Mouse (Mus musculus) monocyte, adult 2 months (primary cell): ENCODE measurements around the gene Mpig6b.

ENCODE experiments used
- DNase-seq, 2 experiments: peaks; one replicate each; pipeline ENCODE4 v3.0.0; 2022; ENCODE audit warnings: low spot score in 2 of 2, low read depth in 1 of 2

The Mpig6b gene

DNA sequence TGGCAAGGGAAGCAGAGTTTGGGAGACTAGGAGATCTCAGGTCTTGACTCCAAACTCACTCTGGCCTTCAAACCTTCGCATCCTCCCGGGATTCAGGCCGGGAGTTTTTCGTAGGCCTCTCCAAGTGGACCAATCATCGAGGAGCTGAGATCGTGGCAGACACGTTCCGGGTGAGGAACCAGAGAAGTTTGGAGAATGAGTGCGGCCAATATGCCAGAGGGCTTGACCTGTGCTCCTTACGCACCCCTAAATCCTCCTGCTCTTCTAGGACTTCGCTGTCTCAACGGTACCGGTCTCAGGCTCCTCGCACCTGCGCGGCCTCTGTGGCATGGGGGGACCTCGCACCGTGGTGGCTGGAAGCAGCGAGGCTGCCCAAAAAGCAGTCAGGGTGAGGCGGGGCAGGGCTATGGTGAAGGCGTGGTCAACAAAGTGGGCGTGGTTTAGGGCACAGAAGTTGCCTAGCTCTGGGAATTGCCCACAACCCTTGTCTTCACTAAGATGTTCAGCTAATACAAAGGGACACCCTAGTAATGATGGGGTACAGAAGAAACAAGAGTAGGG is 5.2 kb downstream of the Mpig6b start:
- no peak for DNase-seq

DNA sequence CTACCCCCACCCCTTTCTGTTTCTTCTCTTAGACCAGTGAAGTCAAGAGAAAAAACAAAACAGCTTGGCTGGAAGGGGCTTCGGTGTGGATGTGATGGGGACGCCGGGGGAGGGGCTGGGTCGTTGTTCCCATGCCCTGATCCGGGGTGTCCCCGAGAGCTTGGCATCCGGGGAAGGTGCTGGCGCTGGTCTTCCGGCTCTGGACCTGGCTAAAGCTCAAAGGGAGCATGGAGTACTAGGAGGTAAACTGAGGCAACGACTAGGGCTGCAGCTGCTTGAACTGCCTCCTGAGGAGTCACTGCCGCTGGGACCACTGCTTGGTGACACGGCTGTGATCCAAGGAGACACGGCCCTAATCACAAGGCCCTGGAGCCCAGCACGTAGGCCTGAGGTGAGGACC is 5.9 kb downstream of the Mpig6b start:
- no peak for DNase-seq

GRCm38 (mm10) chr17:35058911-35059892 is 6.8 kb downstream of the Mpig6b start, which contains the start of gene Ddah2:
Gene Ddah2 (plus strand): TSS chr17:35059035.
- DNase-seq, result peak in 1 of 2 experiments; percentile 65

DNA sequence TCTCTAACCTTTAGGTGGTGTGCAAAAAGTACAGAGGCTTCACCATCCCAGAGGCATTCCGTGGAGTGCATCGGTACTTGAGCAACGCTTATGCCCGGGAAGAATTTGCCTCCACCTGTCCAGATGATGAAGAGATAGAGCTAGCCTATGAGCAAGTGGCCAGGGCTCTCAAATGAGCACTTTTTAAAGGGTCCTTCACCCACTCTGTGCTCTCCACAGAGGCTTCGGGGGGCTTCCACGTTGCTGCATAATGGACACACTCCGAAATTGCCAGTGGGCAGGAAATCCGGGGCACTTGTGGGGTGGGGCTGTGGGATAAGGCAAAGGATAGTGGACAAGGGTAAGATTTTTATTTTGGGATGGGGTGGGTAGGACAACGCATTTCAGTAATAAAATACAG is 7.7 kb downstream of the Mpig6b start:
- no peak for DNase-seq

DNA sequence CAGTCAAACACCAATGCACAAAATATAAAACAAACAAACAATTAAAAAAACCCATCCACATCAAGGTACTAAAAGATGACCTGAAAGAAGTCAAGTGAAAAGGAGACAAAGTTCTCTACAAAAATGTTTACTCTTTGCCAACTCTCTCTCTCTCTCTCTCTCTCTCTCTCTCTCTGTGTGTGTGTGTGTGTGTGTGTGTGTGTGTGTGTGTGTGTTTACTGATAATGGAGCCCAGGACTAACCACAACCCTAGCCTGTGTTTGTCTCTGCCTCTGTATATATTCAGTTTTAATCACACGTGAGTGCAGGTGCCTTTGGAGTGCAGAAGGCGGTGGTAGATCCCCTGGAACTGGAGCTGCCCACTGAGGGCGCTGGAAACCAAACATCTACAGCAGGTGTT is 8.9 kb downstream of the Mpig6b start:
- no peak for DNase-seq

DNA sequence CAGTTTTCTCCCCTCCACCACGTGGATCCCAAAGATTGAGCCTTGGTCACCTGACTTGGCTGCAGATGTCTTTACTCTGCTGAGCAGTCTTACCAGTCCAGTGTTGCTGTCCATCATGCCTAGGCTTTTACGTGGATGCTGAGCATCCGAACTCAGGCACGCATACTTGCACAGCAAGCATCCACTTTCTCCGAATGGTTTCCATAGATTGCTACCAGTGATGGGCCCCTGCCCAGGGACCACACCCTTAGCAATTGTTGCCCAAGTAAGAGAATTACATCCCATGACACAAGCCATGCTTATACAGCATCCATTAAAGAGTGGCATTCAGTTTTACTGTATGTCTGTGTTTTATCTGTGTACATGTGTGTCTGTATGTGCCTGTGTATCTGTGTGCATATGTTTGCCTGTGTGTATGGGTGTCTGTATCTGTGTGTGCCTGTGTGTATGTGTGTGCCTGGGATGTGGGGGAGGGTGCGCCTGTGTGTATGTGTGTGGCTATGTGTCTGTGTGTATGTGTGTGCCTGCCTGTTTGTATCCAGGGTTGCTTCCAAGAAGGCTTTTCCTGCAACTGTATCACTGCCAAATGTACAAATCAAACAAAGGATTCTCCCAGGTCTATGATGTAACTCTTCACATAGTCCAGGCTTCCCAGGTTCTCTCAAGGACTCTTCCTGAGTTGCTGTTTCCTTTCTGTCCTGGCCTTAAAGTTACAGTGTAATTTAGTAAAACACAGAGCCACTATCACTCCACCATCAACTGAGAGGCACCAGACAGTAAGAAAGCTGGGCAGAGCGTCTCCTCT is 10.1 kb downstream of the Mpig6b start:
- no peak for DNase-seq

DNA sequence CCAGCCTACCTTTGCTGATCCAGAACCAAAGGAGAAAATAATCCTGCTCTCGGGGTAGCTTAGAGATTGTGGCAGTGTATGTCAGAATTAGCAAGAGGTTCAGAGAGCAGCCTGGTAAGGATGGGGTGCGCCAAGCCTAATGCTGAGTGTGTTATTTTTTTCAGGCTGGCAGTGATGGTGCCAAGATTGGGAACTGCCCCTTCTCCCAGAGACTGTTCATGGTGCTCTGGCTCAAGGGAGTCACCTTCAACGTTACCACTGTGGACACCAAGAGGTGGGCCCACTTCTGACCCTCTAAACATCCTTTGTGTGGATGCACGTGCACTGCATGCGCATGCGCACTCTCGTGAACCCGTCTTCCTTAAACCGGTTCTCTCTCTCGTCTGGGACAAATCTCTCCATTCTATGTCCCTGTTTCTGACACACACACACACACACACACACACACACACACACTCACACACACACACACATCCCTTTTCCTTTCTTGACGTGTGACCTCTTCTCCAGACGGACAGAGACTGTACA is 13.6 kb downstream of the Mpig6b start:
- no peak for DNase-seq

- DNase-seq, result peak; percentile 55 to 56
Observed at GRCm38 (mm10) chr17:35051156-35052086, 14.6 kb downstream of the Mpig6b start.

GRCm38 (mm10) chr17:35050126-35050750 is 15.7 kb downstream of the Mpig6b start:
- peak in 1 of 2 experiments; percentile 55 for DNase-seq

GRCm38 (mm10) chr17:35049561-35050016 is 16.4 kb downstream of the Mpig6b start, which contains the start of gene Clic1:
Gene Clic1 (plus strand): TSS chr17:35049966.
- DNase-seq, result no peak

- no peak for DNase-seq
Observed at GRCm38 (mm10) chr17:35048932-35049440, 17.0 kb downstream of the Mpig6b start.

DNA sequence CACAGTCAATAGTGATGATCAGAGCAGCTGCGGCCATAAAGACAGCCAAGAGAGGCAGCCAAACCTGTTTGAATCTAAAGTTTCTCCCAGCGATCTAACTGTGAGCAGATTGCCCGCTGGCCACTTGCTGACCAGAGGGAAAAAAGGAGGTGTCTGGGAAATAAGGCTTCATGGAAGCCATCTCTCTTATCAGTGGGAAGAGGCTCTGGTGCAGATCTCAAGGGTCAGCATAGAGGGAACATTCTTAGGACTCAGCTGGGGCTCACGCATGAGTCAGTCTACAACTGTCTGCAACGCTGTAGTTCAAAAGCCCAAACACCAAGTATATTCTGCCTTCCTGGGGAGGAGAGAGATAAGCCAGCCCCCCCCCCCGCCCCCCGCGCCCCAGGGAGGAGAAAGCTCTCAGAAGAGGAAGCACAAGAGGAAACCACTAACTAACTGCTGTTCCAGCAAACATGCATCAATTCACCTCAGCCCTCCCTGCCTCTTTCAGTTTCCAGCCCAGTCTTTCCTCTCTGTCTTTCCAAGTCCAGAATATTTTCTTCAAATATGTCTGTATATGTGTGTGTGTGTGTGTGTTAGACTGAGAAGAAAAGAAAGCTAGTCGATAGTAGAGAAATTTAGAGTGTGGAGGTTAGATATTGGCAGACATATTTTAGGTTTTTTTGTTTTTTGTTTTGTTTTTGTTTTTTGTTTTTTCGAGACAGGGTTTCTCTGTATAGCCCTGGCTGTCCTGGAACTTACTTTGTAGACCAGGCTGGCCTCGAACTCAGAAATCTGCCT is 17.6 kb downstream of the Mpig6b start:
- DNase-seq, result no peak

GRCm38 (mm10) chr17:35047688-35048087 is 18.3 kb downstream of the Mpig6b start:
- DNase-seq, result no peak

DNA sequence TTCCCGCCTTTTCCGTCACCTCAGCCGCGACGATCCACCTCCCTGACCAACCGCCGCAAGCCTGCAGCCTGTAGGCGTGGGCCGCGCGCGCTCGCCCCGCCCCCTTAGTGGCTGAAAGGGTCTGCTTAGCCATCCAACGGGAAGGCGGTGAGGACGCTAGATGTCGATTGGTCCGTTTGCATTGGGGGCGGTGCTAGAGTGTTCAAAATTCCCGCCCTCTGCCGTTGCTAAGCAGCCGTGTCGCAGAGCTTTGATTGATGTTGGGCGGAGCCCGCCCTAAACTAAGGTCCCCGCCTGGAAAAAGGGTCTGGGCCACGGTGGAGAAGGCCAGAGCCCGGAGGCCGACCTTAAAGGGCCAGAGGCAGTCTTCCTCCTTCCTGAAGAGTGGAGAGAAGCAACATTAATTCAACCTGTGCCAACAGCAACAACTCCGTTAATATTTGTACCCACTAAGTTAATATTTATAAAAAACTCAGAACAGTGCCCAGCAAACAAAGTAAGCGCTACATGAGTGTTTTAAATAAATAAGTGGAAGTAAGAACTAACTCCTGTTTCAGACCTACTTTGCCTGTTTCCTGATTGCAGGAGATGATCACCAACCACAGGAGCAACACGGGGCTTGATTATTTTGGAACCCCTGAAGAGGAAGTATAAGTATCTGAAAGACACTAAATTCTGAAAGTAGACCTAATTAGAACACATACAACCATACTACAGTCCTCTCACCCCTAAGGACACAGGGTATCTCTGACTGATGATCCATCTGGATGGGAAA is 19.1 kb downstream of the Mpig6b start, which contains the start of gene Msh5:
Msh5 (minus strand) TSS at position 65 of the 775 bp plus-strand sequence.
- DNase-seq, result peak; percentile 89

- no peak for DNase-seq
Observed at GRCm38 (mm10) chr17:35045807-35046680, 19.9 kb downstream of the Mpig6b start.

DNA sequence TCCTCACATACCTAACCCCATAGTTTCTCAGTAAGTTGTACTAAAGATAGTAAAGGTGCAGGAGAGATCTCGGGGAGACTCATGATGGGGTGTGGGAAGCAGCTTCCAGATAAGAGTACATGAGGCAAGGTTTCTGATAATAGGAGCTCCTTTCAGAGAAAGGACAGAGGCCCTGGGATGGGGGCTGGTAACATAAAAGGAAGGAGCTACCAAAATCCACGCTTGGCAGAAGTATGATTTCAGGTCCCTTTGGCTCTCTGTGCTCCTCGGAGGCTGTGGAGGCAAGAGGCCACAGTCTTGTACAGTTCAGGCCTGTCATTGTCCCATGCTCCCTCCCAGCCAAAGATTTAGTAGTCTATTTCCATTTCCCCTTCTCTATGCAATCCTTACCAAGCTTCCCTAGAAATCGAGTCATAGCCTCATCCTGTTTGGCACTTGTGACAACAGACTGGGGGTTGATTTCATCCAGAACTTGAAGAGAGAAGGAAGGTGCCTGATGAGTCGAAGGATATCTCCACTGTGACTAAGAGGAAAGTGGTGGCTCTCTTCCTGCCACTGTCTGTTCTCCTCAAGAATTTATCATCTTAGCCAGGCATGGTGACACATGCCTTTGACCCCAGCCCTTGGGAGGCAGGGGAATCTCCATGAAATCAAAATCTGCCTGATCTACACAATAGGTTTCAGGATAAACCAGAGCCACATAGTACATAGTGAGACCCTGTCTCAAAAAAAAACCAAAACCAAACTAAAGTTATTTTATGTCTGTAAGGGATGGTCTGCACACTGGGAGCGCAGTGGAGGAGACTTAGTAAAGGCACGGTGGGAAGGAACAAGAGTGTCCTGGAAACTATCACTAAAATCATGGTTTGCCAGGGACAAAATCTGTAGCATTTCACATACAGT is 20.8 kb downstream of the Mpig6b start:
- no peak for DNase-seq
